Mouse (Mus musculus): ENCODE measurements around the gene Dzip1l. TPM values are rescaled to one million over a fixed set of nuclear protein-coding genes. Genes with fewer than 3 reads are reported as not detected.
A peak's percentile ranks its signal among the peaks of the same experiment; 100 is the strongest.

Dzip1l gene
- total RNA-seq, 4 experiments from 2014 or later, result 3.1 to 5.1 (median 4.0) TPM

GRCm38 (mm10) chr9:99660756-99661155 lies 31.5 kb downstream of the Dzip1l start:
- DNase-seq (ENCODE audit: low spot score), result no peak

GRCm38 (mm10) chr9:99661606-99662166 lies 32.4 kb downstream of the Dzip1l start:
- DNase-seq (ENCODE audit: low spot score), result no peak

GRCm38 (mm10) chr9:99662406-99662805 lies 33.1 kb downstream of the Dzip1l start:
- DNase-seq (ENCODE audit: low spot score), result peak; percentile 17

GRCm38 (mm10) chr9:99662887-99663286 lies 33.6 kb downstream of the Dzip1l start:
- DNase-seq (ENCODE audit: low spot score), result no peak

GRCm38 (mm10) chr9:99667596-99667995 lies 38.3 kb downstream of the Dzip1l start:
- peak; percentile 38 for DNase-seq (ENCODE audit: low spot score)

- DNase-seq (ENCODE audit: low spot score), result no peak
Measured at GRCm38 (mm10) chr9:99671603-99672002, 42.3 kb downstream of the Dzip1l start.

- no peak for DNase-seq (ENCODE audit: low spot score)
Measured at GRCm38 (mm10) chr9:99675714-99676113, 46.4 kb downstream of the Dzip1l start.

- no peak for DNase-seq (ENCODE audit: low spot score)
Measured at GRCm38 (mm10) chr9:99681980-99682570, 52.8 kb downstream of the Dzip1l start.

GRCm38 (mm10) chr9:99685061-99685521 lies 55.8 kb downstream of the Dzip1l start:
- DNase-seq (ENCODE audit: low spot score), result no peak

GRCm38 (mm10) chr9:99685536-99686231 lies 56.4 kb downstream of the Dzip1l start:
- no peak for DNase-seq (ENCODE audit: low spot score)

- no peak for DNase-seq (ENCODE audit: low spot score)
Measured at GRCm38 (mm10) chr9:99689796-99690195, 60.5 kb downstream of the Dzip1l start.

GRCm38 (mm10) chr9:99690386-99690785 lies 61.1 kb downstream of the Dzip1l start:
- DNase-seq (ENCODE audit: low spot score), result no peak

- no peak for DNase-seq (ENCODE audit: low spot score)
Measured at GRCm38 (mm10) chr9:99694961-99695360, 65.7 kb downstream of the Dzip1l start.

GRCm38 (mm10) chr9:99699752-99700389 lies 70.6 kb downstream of the Dzip1l start:
- DNase-seq (ENCODE audit: low spot score), result no peak

GRCm38 (mm10) chr9:99701187-99701586 lies 71.9 kb downstream of the Dzip1l start:
- DNase-seq (ENCODE audit: low spot score), result no peak

- DNase-seq (ENCODE audit: low spot score), result no peak
Measured at GRCm38 (mm10) chr9:99702215-99702614, 72.9 kb downstream of the Dzip1l start.

GRCm38 (mm10) chr9:99703711-99704110 lies 74.4 kb downstream of the Dzip1l start:
- no peak for DNase-seq (ENCODE audit: low spot score)

- DNase-seq (ENCODE audit: low spot score), result no peak
Measured at GRCm38 (mm10) chr9:99706264-99706663, 77.0 kb downstream of the Dzip1l start.

GRCm38 (mm10) chr9:99707425-99708126 lies 78.3 kb downstream of the Dzip1l start:
- DNase-seq (ENCODE audit: low spot score), result no peak

GRCm38 (mm10) chr9:99709588-99710248 lies 80.4 kb downstream of the Dzip1l start:
- no peak for DNase-seq (ENCODE audit: low spot score)

- DNase-seq (ENCODE audit: low spot score), result no peak
Measured at GRCm38 (mm10) chr9:99710297-99710696, 81.0 kb downstream of the Dzip1l start.

Measured in heart, adult 8-10 months (tissue).